Mouse (Mus musculus) common myeloid progenitor, adult 5-6 weeks (primary cell): ENCODE data around the gene Plppr3. TPM values are rescaled to one million over a fixed set of nuclear protein-coding genes. Genes with fewer than 3 reads are reported as not detected.
"Not testable (repeated sequence)": the region's sequence is repeated elsewhere in the genome, so short reads cannot be mapped to it uniquely, and the experiment has no call there.

Source experiments
- ATAC-seq: replicated peaks from 2 replicates; pipeline ENCODE4 v1.8.0; 2016; ENCODE audit warnings: low read depth, mild to moderate bottlenecking, moderate TSS enrichment, inconsistent platforms; ENCODE audit not compliant: poor library complexity, severe bottlenecking
- total RNA-seq: library from RNA; stranded (forward); fragments of 200-1000, 187-1606 nt; gene quantifications from 2 replicates; pipeline ENCODE4 v1.2.3, GENCODE M21; 2017

Gene Plppr3
- total RNA-seq, 1 experiment from 2014 or later = 46.6 TPM

- no peak for ATAC-seq
These were observed 33.0 kb upstream of the Plppr3 start for GRCm38 (mm10) chr10:79907415-79907814.

GRCm38 (mm10) chr10:79906712-79907111 is 32.3 kb upstream of the Plppr3 start:
- ATAC-seq = no peak

GRCm38 (mm10) chr10:79900951-79901410 is 26.5 kb upstream of the Plppr3 start:
- ATAC-seq = peak; percentile 21; the same call in 1 of the 2 replicates

DNA sequence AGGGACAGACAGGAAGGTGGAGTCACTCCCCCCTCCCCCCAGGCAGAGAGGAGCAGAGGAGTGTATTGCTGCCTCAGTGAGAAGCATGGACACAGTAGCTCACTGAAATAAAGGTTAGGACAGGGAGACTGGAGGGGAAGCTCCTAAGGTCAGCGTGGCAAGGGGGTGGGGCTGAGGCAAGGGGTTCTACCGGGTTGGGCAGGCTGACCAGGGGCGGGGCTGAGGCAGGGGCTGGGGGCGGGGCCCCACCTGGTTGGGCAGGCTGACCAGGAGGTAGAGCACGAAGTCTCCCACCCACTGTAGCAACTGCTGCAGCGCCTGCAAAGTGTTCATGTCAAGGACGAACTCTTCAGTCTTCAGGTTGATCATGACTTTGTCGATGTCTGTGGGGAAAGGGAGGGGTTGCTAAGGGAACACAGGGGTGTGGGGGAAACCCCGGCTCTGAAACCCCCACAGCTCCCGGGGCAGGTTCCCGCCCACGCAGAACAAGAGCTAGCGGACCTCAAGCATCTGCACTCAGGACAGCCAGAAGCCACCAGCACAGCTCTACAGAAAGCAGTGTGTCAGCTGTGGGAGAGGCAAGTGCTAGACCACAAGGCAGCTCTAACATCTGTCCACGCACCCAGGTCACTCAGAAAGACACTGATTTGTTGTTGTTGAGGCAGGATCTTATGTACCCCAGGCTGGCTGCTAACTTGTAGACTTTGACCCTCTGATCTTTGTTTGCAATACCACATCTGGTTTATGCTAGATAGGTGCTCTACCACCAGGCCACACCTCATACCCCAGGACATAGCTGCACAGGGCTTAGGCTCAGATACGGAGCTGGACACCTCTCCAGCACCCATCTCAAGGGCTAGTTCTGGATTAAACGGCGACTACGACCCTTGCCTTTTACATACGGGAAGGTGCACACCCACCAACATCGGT is 23.1 kb upstream of the Plppr3 start:
- ATAC-seq = no peak

DNA sequence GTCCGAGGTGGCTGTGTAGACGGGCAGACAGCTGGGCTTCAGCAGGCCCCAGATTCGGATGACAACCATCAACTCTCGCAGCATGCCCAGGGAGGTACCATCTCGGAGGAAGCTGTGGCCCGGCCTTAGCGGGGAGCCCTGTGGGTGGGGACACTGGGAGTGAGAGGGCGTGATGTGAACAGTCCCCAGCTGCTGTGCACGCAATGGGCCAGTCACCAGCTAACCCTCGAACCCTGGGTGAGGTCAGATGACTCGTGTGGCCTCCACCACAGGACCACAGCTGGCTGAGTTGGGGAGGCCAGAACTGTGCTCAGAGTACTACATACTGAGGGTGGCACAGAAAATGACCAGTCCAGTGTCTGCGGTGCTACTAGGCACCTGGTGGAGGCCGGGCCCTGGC is 22.4 kb upstream of the Plppr3 start:
- ATAC-seq = no peak

DNA sequence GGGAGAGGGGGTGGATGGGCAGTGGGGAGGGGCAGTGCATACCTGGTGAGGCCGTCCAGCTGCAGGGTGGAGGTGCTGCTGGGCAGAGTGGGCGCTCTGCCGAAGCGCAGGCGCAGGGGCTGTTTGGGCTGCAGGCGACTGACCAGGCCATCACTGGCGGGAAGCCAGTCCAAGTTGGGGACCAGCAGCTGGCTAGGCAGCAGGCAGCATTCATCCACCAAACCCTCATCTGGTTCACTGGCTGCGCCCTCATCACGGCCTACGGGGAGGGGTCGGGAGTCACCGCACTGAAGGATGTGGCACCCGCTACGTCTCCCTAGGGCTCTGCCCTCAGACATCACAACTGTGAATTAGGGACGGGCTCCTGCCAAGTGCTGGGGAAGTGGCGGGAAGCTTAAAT is 21.9 kb upstream of the Plppr3 start:
- no peak for ATAC-seq

DNA sequence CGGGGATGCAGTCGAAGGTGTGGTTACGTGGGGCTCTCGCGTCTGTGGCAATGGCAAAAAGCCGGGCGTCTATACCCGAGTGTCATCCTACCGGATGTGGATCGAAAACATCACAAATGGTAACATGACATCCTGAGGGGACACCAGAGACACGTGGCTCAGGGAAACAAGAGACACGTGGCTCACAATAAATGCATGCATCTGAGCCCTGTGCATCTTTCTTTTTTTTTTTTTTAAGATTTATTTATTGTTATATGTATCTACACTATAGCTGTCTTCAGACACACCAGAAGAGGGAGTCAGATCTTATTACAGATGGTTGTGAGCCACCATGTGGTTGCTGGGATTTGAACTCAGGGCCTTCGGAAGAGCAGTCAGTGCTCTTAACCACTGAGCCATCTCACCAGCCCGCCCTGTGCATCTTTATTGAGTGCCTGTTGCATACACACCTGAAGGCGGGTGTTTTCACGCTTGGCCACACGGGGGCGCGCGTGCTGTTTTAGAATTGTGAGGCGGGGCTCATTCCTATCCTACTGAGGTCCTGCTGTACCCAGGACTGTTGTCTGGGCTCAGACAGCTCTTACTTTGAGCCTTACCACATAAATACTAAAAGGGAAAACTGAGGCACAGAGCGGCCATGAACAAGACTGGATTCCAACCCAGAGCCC is 18.2 kb upstream of the Plppr3 start:
- ATAC-seq = peak; percentile 70

DNA sequence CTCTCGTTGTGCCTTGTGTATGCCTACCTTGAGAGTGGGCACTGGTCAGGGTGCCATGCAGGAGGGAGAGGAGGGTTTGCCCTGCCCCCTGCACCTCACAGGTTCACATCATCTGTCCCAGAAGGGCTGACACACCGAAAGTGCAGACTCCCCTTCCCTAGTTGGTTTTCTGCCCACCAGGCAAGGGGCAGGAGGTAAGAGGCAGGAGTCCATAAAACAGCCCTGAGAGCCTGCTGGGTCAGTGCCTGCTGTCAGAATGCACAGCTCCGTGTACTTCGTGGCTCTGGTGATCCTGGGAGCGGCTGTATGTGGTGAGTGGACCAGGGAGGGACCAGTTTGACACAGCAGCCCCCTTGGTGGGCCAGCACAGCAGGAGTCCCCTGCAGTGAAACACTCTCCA is 16.2 kb upstream of the Plppr3 start, which contains the start of gene Cfd:
Gene Cfd, plus strand, starts transcription at position 184 of the 400 bp plus-strand sequence.
- no peak for ATAC-seq

- peak; percentile 19; the same call in 1 of the 2 replicates for ATAC-seq
These were observed 15.0 kb upstream of the Plppr3 start for GRCm38 (mm10) chr10:79889386-79889785.

- no peak for ATAC-seq
These were observed 12.2 kb upstream of the Plppr3 start for GRCm38 (mm10) chr10:79886611-79887010.

DNA sequence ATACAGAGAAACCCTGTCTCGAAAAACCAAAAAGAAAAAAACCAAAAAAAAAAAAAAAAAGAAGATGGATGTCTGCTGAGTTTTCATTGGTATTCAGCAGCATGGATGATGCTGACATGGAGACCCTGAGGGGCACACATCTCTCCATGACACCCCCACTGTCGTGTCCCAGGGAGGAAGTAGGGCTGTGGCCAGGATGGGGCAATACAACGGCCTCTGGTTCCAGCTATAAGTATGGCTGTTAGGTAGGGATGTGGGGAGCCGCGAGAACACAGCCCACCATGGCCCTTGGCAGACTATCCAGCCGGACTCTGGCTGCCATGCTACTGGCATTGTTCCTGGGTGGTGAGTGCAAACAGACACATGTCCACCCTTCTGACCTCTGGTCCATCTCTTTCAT is 11.6 kb upstream of the Plppr3 start, which contains the start of gene Elane:
Gene Elane, plus strand, starts transcription at position 194 of the 400 bp plus-strand sequence.
- peak; percentile 24 for ATAC-seq

DNA sequence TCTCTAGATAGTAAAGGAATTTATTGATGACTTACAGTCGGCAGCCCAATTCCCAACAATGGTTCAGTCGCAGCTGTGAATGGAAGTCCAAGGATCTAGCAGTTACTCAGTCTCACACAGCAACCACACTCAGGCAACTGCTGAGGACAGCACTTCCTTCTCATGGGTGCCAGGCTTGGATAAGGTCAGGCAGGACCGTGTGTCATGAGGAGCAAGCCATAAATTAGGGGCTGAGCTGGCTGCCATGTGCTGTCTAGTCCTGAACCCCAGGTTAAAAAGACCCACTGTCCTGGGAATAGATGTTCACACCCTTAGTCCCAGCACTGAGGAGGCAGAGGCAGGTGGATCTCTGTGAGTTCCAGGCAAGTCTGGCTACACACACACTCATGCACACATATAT is 10.5 kb upstream of the Plppr3 start:
- ATAC-seq = not testable (repeated sequence)

DNA sequence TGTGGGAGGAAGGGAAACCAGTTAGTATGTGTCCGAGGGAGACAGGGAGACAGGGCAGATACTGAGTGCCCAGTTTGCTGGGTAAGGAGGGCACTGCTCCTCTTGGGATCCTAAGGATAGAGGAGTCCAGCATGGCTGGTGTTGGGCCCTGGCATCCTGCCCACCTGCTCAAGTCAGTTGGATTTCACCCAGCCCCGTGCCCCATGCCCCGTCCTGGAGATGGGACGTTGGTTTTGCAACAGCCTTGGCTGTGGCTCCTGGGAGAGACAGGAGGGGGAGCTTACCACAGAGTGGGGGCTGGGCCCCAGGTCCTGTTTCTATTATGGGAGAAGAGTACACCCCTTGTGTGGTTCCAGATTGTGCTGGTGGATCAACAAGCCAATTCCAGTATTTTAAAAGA is 10.0 kb upstream of the Plppr3 start:
- peak; percentile 31; the same call in 1 of the 2 replicates for ATAC-seq

- peak; percentile 34 for ATAC-seq
These were observed 9.1 kb upstream of the Plppr3 start for GRCm38 (mm10) chr10:79883297-79884084.

GRCm38 (mm10) chr10:79881981-79882380 is 7.5 kb upstream of the Plppr3 start:
- peak; percentile 23; the same call in 1 of the 2 replicates for ATAC-seq

DNA sequence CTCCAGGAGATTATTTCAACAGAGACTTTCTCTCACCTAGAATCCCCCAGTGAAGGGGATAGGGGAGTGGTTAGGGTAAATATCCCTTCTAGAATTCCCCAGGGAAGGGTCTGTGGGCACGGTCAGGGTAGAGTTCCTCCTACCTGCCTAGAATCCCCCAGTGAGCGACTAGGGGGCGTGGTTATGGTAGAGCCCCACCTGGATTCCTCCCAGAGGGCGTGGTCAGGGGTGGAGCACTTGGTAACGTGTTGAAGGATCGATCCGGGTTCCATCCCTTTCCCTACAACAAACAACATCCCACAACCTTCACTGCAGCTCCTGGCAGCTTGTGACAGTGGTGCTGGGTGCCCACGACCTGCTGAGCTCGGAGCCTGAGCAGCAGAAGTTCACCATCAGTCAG is 6.3 kb upstream of the Plppr3 start:
- ATAC-seq = no peak

- no peak for ATAC-seq
These were observed 5.1 kb upstream of the Plppr3 start for GRCm38 (mm10) chr10:79879527-79879926.

- peak; percentile 59 for ATAC-seq
These were observed 3.3 kb upstream of the Plppr3 start for GRCm38 (mm10) chr10:79877757-79878156.

- peak; percentile 34 for ATAC-seq
These were observed 2.7 kb upstream of the Plppr3 start for GRCm38 (mm10) chr10:79877174-79877573.

DNA sequence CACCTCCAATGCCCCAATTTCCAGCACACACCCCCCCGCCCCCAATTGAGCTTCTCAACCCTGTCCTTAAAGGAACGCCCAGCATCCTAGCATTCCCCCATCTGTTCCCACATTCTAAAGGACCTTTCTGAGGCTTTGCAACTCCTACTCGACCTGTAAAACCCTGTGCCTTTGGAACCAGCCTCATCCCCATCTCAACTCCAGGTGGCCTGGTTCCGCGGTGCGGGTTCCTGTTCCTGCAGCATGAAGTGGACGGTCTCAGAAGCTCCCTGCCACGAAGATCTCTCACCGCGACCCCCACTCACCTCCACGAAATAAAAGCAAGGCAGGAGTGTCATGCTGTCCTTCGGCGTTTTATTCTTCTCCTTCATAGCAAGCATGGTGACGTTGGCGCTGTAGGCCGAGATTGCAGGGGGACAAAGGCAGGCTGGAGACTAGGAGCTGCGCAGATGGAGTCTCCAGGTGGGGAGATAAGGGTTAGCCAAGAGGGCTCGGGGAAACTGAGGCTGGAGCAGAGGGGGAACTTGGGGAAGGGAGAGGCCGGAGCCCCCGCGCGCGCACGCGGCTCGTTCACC is 632 bp downstream of the Plppr3 start:
- ATAC-seq = no peak
